Mouse (Mus musculus) cerebellum, adult 8-10 months (tissue): ENCODE results near the gene Psph.
"Not testable (repeated sequence)": the region's sequence is repeated elsewhere in the genome, so short reads cannot be mapped to it uniquely, and the experiment has no call there.

Source experiments
- DNase-seq: peaks from one replicate; pipeline ENCODE4 v3.0.0; 2022

Gene Psph

GRCm38 (mm10) chr5:129786818-129787790 is at the start of gene Psph:
TSS of gene Psph (minus strand) at chr5:129787449.
- peak; percentile 97 for DNase-seq

- DNase-seq, result not testable (repeated sequence)
Observed at GRCm38 (mm10) chr5:129790591-129790990, 3.3 kb upstream of the Psph start.

GRCm38 (mm10) chr5:129787818-129788593 is 757 bp upstream of the Psph start:
- no peak for DNase-seq

- DNase-seq, result no peak
Observed at GRCm38 (mm10) chr5:129786161-129786560, 1.1 kb downstream of the Psph start.

- DNase-seq, result no peak
Observed at GRCm38 (mm10) chr5:129785235-129785870, 1.9 kb downstream of the Psph start.

- DNase-seq, result no peak
Observed at GRCm38 (mm10) chr5:129782211-129782610, 5.0 kb downstream of the Psph start.

- DNase-seq, result no peak
Observed at GRCm38 (mm10) chr5:129780131-129780530, 7.1 kb downstream of the Psph start.

- peak; percentile 74 for DNase-seq
Observed at GRCm38 (mm10) chr5:129778996-129779716, 8.1 kb downstream of the Psph start.

GRCm38 (mm10) chr5:129778348-129778995 is 8.8 kb downstream of the Psph start:
- DNase-seq, result no peak

GRCm38 (mm10) chr5:129774661-129775060 is 12.6 kb downstream of the Psph start:
- no peak for DNase-seq

GRCm38 (mm10) chr5:129773330-129773729 is 13.9 kb downstream of the Psph start:
- not testable (repeated sequence) for DNase-seq

- no peak for DNase-seq
Observed at GRCm38 (mm10) chr5:129772433-129772832, 14.8 kb downstream of the Psph start.

- no peak for DNase-seq
Observed at GRCm38 (mm10) chr5:129770443-129771355, 16.6 kb downstream of the Psph start.

GRCm38 (mm10) chr5:129761865-129762540 is 25.2 kb downstream of the Psph start:
- DNase-seq, result no peak

- DNase-seq, result no peak
Observed at GRCm38 (mm10) chr5:129759929-129760480, 27.2 kb downstream of the Psph start.

- no peak for DNase-seq
Observed at GRCm38 (mm10) chr5:129756886-129757285, 30.4 kb downstream of the Psph start.

GRCm38 (mm10) chr5:129744050-129744449 is 43.2 kb downstream of the Psph start:
- DNase-seq, result no peak

- DNase-seq, result no peak
Observed at GRCm38 (mm10) chr5:129742903-129743488, 44.3 kb downstream of the Psph start.

- DNase-seq, result no peak
Observed at GRCm38 (mm10) chr5:129740976-129741375, 46.3 kb downstream of the Psph start.
